Mouse (Mus musculus) midbrain, postnatal 0 days (tissue): ENCODE measurements at regions not wholly inside any gene's neighbourhood (a gene's known extent, or its start where the extent isn't known, plus 50 kb on each side); places are given as distances from the start of the nearest gene placed in this dataset.
A peak's percentile ranks its signal among the peaks of the same experiment; 100 is the strongest.

Source experiments
- ATAC-seq: fragments of 200-750 bp; cut with Nextera tagmentation; 2 replicates; pipeline ENCODE4 v1.8.0; 2017; ENCODE audit warnings: moderate number of reproducible peaks, mild to moderate bottlenecking, moderate TSS enrichment, moderate library complexity; ENCODE audit not compliant: low FRiP score
- DNase-seq: peaks from one replicate; pipeline ENCODE4 v3.0.0-alpha.2; 2015; ENCODE audit warnings: low spot score
- H3K27ac ChIP-seq: fragments of 300-500 bp; sonication (generic); 2 replicates; pipeline ENCODE4 v1.5.1; 2014; ENCODE audit warnings: low read depth, mild to moderate bottlenecking, low read length, mixed read lengths
- H3K27me3 ChIP-seq: fragments of 300-500 bp; sonication (generic); 2 replicates; pipeline ENCODE4 v1.6.1; 2014; ENCODE audit warnings: low read length, control low read depth, mixed read lengths; ENCODE audit not compliant: insufficient read depth
- H3K36me3 ChIP-seq: fragments of 300-500 bp; sonication (generic); 2 replicates; pipeline ENCODE4 v1.6.1; 2014; ENCODE audit warnings: low read length, control low read depth, mixed read lengths; ENCODE audit not compliant: insufficient read depth
- H3K4me1 ChIP-seq: fragments of 300-500 bp; sonication (generic); 2 replicates; pipeline ENCODE4 v1.6.1; 2014; ENCODE audit warnings: mild to moderate bottlenecking, control low read depth, antibody characterized with exemption, low read length, mixed read lengths; ENCODE audit not compliant: insufficient read depth
- H3K4me2 ChIP-seq: fragments of 300-500 bp; sonication (generic); 2 replicates; pipeline ENCODE4 v1.6.1; 2014; ENCODE audit warnings: low read depth, mild to moderate bottlenecking, low read length, mixed read lengths; ENCODE audit not compliant: poor library complexity, severe bottlenecking
- H3K4me3 ChIP-seq: fragments of 300-500 bp; sonication (generic); 2 replicates; pipeline ENCODE4 v1.5.1; 2014; ENCODE audit warnings: low read depth, mild to moderate bottlenecking, low read length, moderate library complexity
- H3K9ac ChIP-seq: fragments of 300-500 bp; sonication (generic); replicated peaks from 2 replicates; pipeline ENCODE4 v1.6.1; 2014; ENCODE audit warnings: mild to moderate bottlenecking, low read length, moderate library complexity, mixed read lengths; ENCODE audit not compliant: poor library complexity, severe bottlenecking
- H3K9me3 ChIP-seq: fragments of 300-500 bp; sonication (generic); 2 replicates; pipeline ENCODE4 v1.6.1; 2016; ENCODE audit warnings: low read length, control low read depth
- CTCF ChIP-seq: IDR thresholded peaks from 2 replicates; pipeline ENCODE4 v1.5.1; 2016; ENCODE audit warnings: antibody characterized with exemption, mild to moderate bottlenecking
- WGBS: fragments of 180-500 bp; shearing (Covaris S2); extraction: QIAGEN DNeasy Blood & Tissue Kit; methylation state at CpG from one replicate; pipeline ENCODE4 v1.1.7; 2014; 5-methylcytosine and 5-hydroxymethylcytosine counted together

- Histone ChIP-seq H3K36me3 (no peaks in the 10 kb centered on the region), H3K27me3 (no peaks in the 10 kb centered on the region), H3K27ac (no peak overlapping the region), H3K4me2 (no peak overlapping the region), H3K9me3 (no peaks in the 10 kb centered on the region), H3K4me1 (no peaks in the 10 kb centered on the region), H3K4me3 (no peak overlapping the region), H3K9ac (no peak overlapping the region)
- DNase-seq = no peak
- no peak for TF ChIP-seq CTCF
- 59% methylated on average over 1 of the region's 1 CpGs for WGBS
- ATAC-seq = no peak
Measured at GRCm38 (mm10) chr8:56720001-56720400, 169.1 kb downstream of the Fbxo8 start.

DNA sequence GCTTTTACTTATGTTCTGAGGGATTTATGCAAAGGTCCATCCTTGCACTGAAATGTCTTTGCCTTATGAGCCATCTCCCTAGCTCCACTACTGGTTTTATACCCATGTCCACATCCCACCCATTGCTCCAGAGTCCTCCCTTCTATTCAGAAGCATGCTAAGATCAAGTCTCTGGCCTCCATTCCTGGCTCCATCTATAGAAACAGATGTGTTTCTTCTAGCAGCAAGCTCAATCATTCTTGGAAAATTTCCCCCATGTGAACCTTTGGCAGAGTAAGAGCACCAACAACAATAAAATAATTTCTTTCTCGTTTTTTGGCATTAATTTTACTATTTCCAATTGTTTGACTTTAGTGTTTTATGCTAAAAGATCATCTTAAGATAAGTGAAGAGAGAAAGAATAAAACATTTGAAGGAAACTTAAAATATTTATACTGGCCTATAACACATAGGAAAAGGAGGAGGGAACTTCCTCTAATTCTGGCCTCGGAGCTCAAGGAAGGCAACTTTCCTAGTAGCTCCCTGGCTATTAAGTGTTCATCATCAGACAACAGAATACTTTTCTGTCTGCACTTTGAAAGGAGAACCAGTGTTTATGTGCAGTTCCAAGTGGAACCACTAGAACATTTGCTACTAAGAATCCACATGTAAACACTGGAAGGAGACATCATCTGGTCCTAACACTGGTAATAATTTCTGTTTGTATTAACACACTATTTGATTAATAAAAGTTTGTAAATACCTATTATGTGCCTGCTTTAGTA lies 171.8 kb downstream of the Fbxo8 start:
- WGBS = 76% methylated on average over 2 of the region's 2 CpGs
- Histone ChIP-seq H3K4me2 (no peak overlapping the region), H3K27ac (no peak overlapping the region), H3K9me3 (no peaks in the 10 kb centered on the region), H3K4me3 (no peak overlapping the region), H3K4me1 (no peaks in the 10 kb centered on the region), H3K36me3 (no peaks in the 10 kb centered on the region), H3K27me3 (no peaks in the 10 kb centered on the region), H3K9ac (no peak overlapping the region)
- no peak for DNase-seq
- no peak for TF ChIP-seq CTCF
- no peak for ATAC-seq

DNA sequence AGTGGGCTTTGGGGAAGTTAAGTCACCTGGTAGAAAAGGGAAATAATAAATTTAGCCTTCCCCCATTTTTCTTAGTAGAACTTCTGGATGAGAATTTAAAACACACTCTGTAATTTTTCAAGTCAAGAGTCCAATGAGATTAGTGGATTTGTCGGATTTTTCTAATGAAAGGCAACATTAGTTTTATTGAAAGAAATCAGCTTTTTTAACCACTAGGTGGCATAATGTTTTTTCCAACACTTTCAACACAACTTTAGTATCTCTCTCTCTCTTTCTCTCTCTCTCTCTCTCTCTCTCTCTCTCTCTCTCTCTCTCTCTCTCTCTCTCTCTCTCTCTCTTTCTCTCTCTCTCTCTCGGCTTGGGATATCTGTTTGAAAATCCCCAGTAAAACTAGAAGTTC lies 173.7 kb downstream of the Fbxo8 start:
- H3K4me3 ChIP-seq = no peak overlapping the region
- no peaks in the 10 kb centered on the region for H3K4me1 ChIP-seq
- 75% methylated on average over 2 of the region's 2 CpGs for WGBS
- H3K9ac ChIP-seq = no peak overlapping the region
- TF ChIP-seq CTCF = peak; percentile 40
- no peaks in the 10 kb centered on the region for H3K27me3 ChIP-seq
- no peak for DNase-seq
- H3K36me3 ChIP-seq = no peaks in the 10 kb centered on the region
- ATAC-seq = no peak
- H3K27ac ChIP-seq = no peak overlapping the region
- H3K4me2 ChIP-seq = no peak overlapping the region
- no peaks in the 10 kb centered on the region for H3K9me3 ChIP-seq

DNA sequence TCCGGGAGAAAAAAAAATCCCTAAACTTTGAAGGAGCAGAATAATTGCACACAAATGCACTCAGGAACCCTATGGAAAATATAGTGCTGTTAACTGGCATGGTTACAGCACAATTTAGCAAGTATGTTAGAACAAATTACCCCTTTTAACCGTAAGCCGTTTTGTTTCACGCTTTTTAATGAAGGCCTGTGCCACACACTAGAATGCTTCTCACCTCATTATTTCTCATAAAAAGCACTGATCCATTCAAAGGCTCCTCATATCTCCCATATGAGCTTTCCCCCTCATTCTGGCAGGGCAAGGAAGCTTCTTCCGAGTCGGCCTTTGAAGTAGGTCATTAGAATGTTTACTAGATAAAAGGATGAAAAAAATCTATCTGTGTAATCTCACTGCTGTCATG lies 182.4 kb downstream of the Fbxo8 start:
- no peak for ATAC-seq
- Histone ChIP-seq H3K9me3 (no peaks in the 10 kb centered on the region), H3K27ac (no peak overlapping the region), H3K4me3 (no peak overlapping the region), H3K4me1 (no peaks in the 10 kb centered on the region), H3K27me3 (no peaks in the 10 kb centered on the region), H3K36me3 (no peaks in the 10 kb centered on the region), H3K9ac (no peak overlapping the region), H3K4me2 (no peak overlapping the region)
- 60% methylated on average over 6 of the region's 6 CpGs for WGBS
- no peak for DNase-seq
- no peak for TF ChIP-seq CTCF

DNA sequence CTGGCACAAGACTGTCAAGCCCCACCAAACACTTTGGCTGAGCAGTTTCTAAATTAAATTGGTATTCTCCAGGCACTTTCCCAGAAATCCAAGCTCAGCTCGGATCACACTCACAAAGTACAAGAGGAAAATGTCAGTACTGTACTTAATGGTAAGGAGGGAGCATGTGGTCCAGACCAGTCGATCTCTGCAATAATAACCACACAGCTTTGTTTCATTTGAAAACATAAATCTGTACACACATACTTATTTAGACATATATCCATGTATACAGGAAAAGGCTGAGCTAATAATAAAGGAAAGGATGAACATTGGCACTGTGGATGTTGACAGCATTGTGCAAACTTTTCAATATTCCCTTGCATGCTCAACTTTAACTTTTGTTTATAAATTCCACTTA lies 184.1 kb downstream of the Fbxo8 start:
- H3K27ac ChIP-seq = no peak overlapping the region
- H3K4me1 ChIP-seq = no peaks in the 10 kb centered on the region
- no peak for TF ChIP-seq CTCF
- no peak for DNase-seq
- ATAC-seq = no peak
- no peaks in the 10 kb centered on the region for H3K27me3 ChIP-seq
- H3K4me3 ChIP-seq = no peak overlapping the region
- 83% methylated on average over 2 of the region's 2 CpGs for WGBS
- no peak overlapping the region for H3K4me2 ChIP-seq
- H3K9ac ChIP-seq = no peak overlapping the region
- no peaks in the 10 kb centered on the region for H3K9me3 ChIP-seq
- no peaks in the 10 kb centered on the region for H3K36me3 ChIP-seq

DNA sequence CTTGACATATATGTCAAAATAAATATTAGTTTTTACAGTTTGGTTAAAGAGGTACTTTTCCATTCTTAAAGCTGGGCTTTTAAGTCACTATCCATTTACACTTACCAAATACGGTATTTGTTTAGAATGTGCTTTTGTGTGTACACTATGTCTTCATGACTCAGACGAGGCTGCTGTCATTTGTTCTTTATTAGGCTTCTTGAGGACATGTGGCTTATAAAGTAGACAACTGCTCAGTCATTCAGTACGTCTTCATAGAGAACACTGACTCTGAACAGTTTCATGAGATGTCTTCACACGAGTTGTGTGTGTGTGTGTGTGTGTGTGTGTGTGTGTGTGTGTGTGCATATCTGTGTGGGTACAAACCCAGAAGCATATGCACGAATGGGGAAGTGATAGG lies 216.1 kb downstream of the Fbxo8 start:
- no peaks in the 10 kb centered on the region for H3K4me1 ChIP-seq
- H3K4me2 ChIP-seq = no peak overlapping the region
- H3K4me3 ChIP-seq = no peak overlapping the region
- no peak overlapping the region for H3K9ac ChIP-seq
- H3K27me3 ChIP-seq = no peaks in the 10 kb centered on the region
- DNase-seq = no peak
- WGBS = 73% methylated on average over 5 of the region's 5 CpGs
- no peak for ATAC-seq
- H3K27ac ChIP-seq = no peak overlapping the region
- no peaks in the 10 kb centered on the region for H3K36me3 ChIP-seq
- no peak for TF ChIP-seq CTCF
- H3K9me3 ChIP-seq = no peaks in the 10 kb centered on the region
